Mouse (Mus musculus): Measurements from ENCODE around the gene Slc6a15. TPM values are rescaled to one million over a fixed set of nuclear protein-coding genes. Genes with fewer than 3 reads are reported as not detected.

Slc6a15 gene
- total and polyA plus RNA-seq, 3 experiments: not detected

DNA sequence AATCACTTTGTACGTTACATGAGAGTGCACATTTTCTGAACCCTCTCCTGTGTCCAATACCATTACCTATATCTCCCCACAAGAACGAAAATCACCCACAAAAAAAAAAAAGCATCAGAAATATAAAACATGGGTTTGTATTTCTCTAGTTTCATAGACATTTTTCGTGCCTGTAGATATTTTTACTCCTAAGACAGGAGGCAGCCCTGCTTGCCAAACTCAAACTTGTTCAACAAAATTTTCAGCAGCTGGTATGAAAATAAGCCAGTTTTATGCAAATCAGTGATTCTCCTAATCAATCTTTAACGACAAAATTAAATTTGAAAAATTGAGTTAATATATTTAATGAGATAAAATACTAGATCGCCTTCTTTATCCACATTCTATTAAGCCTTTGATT lies 27.7 kb upstream of the Slc6a15 start:
- no peaks in the 10 kb centered on the region for H3K4me1 ChIP-seq (ENCODE audit: control insufficient read depth in 1 of 2, insufficient read depth in 2 of 2, low read length in 2 of 2)
- no peaks in the 10 kb centered on the region for H3K79me2 ChIP-seq (ENCODE audit: control insufficient read depth, insufficient read depth, low read length, poor library complexity)
- no peak overlapping the region for H3K4me3 ChIP-seq (ENCODE audit: control insufficient read depth in 1 of 2, insufficient read depth in 1 of 2, low read depth in 2 of 2, low read length in 2 of 2)
- TF ChIP-seq MAX (IDR thresholded peaks at IDR 0.05; ENCODE audit: low read length): no peak
- no peak for TF ChIP-seq NRF1 (IDR thresholded peaks at IDR 0.05; ENCODE audit: insufficient read depth, low read depth, low read length, poor library complexity, severe bottlenecking)
- TF ChIP-seq TAL1 (IDR thresholded peaks at IDR 0.05; ENCODE audit: low read length): no peak
- no peak for TF ChIP-seq POLR2AphosphoS5 (IDR thresholded peaks at IDR 0.05; ENCODE audit: borderline replicate concordance, low read depth, low read length)
- no peak for TF ChIP-seq MAFK (IDR thresholded peaks at IDR 0.05; ENCODE audit: borderline replicate concordance, low read depth, low read length)
- TF ChIP-seq SMC3 (IDR thresholded peaks at IDR 0.05; ENCODE audit: low read depth, low read length): no peak
- TF ChIP-seq GABPA (IDR thresholded peaks at IDR 0.05; ENCODE audit: low read depth, low read length): no peak
- TF ChIP-seq POLR2A (IDR thresholded peaks at IDR 0.05; ENCODE audit: control insufficient read depth in 1 of 2, insufficient read depth in 1 of 2, low read depth in 1 of 2, low read length in 2 of 2, poor library complexity in 1 of 2): no peak
- TF ChIP-seq ETS1 (IDR thresholded peaks at IDR 0.05; ENCODE audit: low read depth, low read length): no peak
- no peak for TF ChIP-seq MXI1 (IDR thresholded peaks at IDR 0.05; ENCODE audit: low read depth, low read length)
- TF ChIP-seq HCFC1 (IDR thresholded peaks at IDR 0.05; ENCODE audit: low read depth, low read length): no peak
- TF ChIP-seq POLR2AphosphoS2 (IDR thresholded peaks at IDR 0.05; ENCODE audit: low read length): no peak
- no peak for TF ChIP-seq ELF1 (IDR thresholded peaks at IDR 0.05; ENCODE audit: low read depth, low read length)
- H3K9ac ChIP-seq (ENCODE audit: control insufficient read depth, low read depth, low read length, poor library complexity, severe bottlenecking): no peak overlapping the region
- DNase-seq (ENCODE audit: low read depth, low spot score): no peak
- H3K9me3 ChIP-seq (replicated peaks; ENCODE audit: insufficient read depth, low read length): no peaks in the 10 kb centered on the region
- no peaks in the 10 kb centered on the region for H3K36me3 ChIP-seq (ENCODE audit: control insufficient read depth in 1 of 2, insufficient read depth in 2 of 2, low read length in 2 of 2)
- H3K27me3 ChIP-seq (ENCODE audit: control insufficient read depth in 1 of 2, insufficient read depth in 2 of 2, low read length in 2 of 2): no peaks in the 10 kb centered on the region
- no peak overlapping the region for H3K27ac ChIP-seq (ENCODE audit: control insufficient read depth, low read depth, low read length)

- Histone ChIP-seq H3K27ac (ENCODE audit: control insufficient read depth, low read depth, low read length) (no peak overlapping the region), H3K36me3 (ENCODE audit: control insufficient read depth in 1 of 2, insufficient read depth in 2 of 2, low read length in 2 of 2) (no peaks in the 10 kb centered on the region), H3K4me1 (ENCODE audit: control insufficient read depth in 1 of 2, insufficient read depth in 2 of 2, low read length in 2 of 2) (no peaks in the 10 kb centered on the region), H3K9me3 (replicated peaks; ENCODE audit: insufficient read depth, low read length) (no peaks in the 10 kb centered on the region), H3K9ac (ENCODE audit: control insufficient read depth, low read depth, low read length, poor library complexity, severe bottlenecking) (no peak overlapping the region), H3K27me3 (ENCODE audit: control insufficient read depth in 1 of 2, insufficient read depth in 2 of 2, low read length in 2 of 2) (no peaks in the 10 kb centered on the region), H3K79me2 (ENCODE audit: control insufficient read depth, insufficient read depth, low read length, poor library complexity) (no peaks in the 10 kb centered on the region), H3K4me3 (ENCODE audit: control insufficient read depth in 1 of 2, insufficient read depth in 1 of 2, low read depth in 2 of 2, low read length in 2 of 2) (no peak overlapping the region)
- no peak for TF ChIP-seq MYB (IDR thresholded peaks at IDR 0.05; ENCODE audit: low read depth, low read length)
- no peak for TF ChIP-seq ZKSCAN1 (IDR thresholded peaks at IDR 0.05; ENCODE audit: low read depth, low read length)
- TF ChIP-seq E2F4 (IDR thresholded peaks at IDR 0.05; ENCODE audit: borderline replicate concordance, low read depth, low read length): no peak
- TF ChIP-seq MAZ (IDR thresholded peaks at IDR 0.05; ENCODE audit: low read depth, low read length): no peak
- no peak for TF ChIP-seq JUND (IDR thresholded peaks at IDR 0.05; ENCODE audit: low read depth, low read length)
- TF ChIP-seq TBP (IDR thresholded peaks at IDR 0.05; ENCODE audit: low read depth, low read length): no peak
- TF ChIP-seq MXI1 (IDR thresholded peaks at IDR 0.05; ENCODE audit: low read depth, low read length): no peak
- TF ChIP-seq ELF1 (IDR thresholded peaks at IDR 0.05; ENCODE audit: low read depth, low read length): no peak
- TF ChIP-seq KAT2A (conservative IDR thresholded peaks at IDR 0.05; ENCODE audit: low read depth, low read length): no peak
- TF ChIP-seq ZMIZ1 (IDR thresholded peaks at IDR 0.05; ENCODE audit: low read depth, low read length): no peak
- TF ChIP-seq MEF2A (IDR thresholded peaks at IDR 0.05; ENCODE audit: extremely low read depth, insufficient replicate concordance, low read depth, low read length, poor library complexity, severe bottlenecking): no peak
- no peak for TF ChIP-seq POLR2AphosphoS5 (IDR thresholded peaks at IDR 0.05; ENCODE audit: borderline replicate concordance, low read depth, low read length)
- TF ChIP-seq BHLHE40 (IDR thresholded peaks at IDR 0.05; ENCODE audit: borderline replicate concordance, low read depth, low read length): no peak
- no peak for TF ChIP-seq ZC3H11A (IDR thresholded peaks at IDR 0.05; ENCODE audit: low read depth, low read length)
- TF ChIP-seq MAX (IDR thresholded peaks at IDR 0.05; ENCODE audit: low read length): no peak
- TF ChIP-seq ETS1 (IDR thresholded peaks at IDR 0.05; ENCODE audit: low read depth, low read length): no peak
- no peak for TF ChIP-seq TAL1 (IDR thresholded peaks at IDR 0.05; ENCODE audit: low read length)
- TF ChIP-seq CTCF (IDR thresholded peaks at IDR 0.05 in 2 of 3, conservative IDR thresholded peaks at IDR 0.05 in 1 of 3; ENCODE audit: control insufficient read depth in 1 of 3, insufficient read depth in 1 of 3, low read depth in 2 of 3, low read length in 3 of 3, poor library complexity in 1 of 3, severe bottlenecking in 1 of 3): no peak
- no peak for TF ChIP-seq TCF12 (IDR thresholded peaks at IDR 0.05; ENCODE audit: low read depth, low read length)
- TF ChIP-seq MYC (IDR thresholded peaks at IDR 0.05; ENCODE audit: low read depth, low read length): no peak
- no peak for DNase-seq (ENCODE audit: low read depth, low spot score)
Measured at GRCm38 (mm10) chr10:103346797-103347196, 20.8 kb upstream of the Slc6a15 start.
